Mouse (Mus musculus): ENCODE data around the gene Faim2. TPM values are rescaled to one million over a fixed set of nuclear protein-coding genes. Genes with fewer than 3 reads are reported as not detected.

The Faim2 gene
- polyA plus RNA-seq, 1 experiment from 2014 or later: 22.2 TPM

GRCm38 (mm10) chr15:99536889-99537862 is 9.2 kb upstream of the Faim2 start:
- Histone ChIP-seq H3K4me3 (no peak overlapping the region), H3K4me2 (no peak overlapping the region), H3K27ac (replicated peaks) (peak overlapping the region; percentile 9; the same call in 1 of the 2 replicates), H3K27me3 (no peaks in the 10 kb centered on the region), H3K36me3 (no peaks in the 10 kb centered on the region), H3K9ac (peak overlapping the region; percentile 4; the same call in 1 of the 2 replicates), H3K9me3 (no peaks in the 10 kb centered on the region), H3K4me1 (replicated peaks) (peaks cover 13% of the 10 kb centered on the region)
- peak; percentile 50; the same call in 1 of the 2 replicates for ATAC-seq (ENCODE audit: low read depth)
- WGBS: 52% methylated on average over 11 of the region's 11 CpGs

- no peaks in the 10 kb centered on the region for H3K9me3 ChIP-seq
- peaks cover 23% of the 10 kb centered on the region for H3K4me1 ChIP-seq (replicated peaks)
- H3K9ac ChIP-seq: no peak overlapping the region
- H3K36me3 ChIP-seq: no peaks in the 10 kb centered on the region
- H3K27ac ChIP-seq (replicated peaks): no peak overlapping the region
- H3K4me3 ChIP-seq: no peak overlapping the region
- 80% methylated on average over 3 of the region's 3 CpGs for WGBS
- no peak overlapping the region for H3K4me2 ChIP-seq
- H3K27me3 ChIP-seq: peaks cover 6% of the 10 kb centered on the region
- ATAC-seq (ENCODE audit: low read depth): no peak
Measured at GRCm38 (mm10) chr15:99532023-99532422, 4.1 kb upstream of the Faim2 start.

GRCm38 (mm10) chr15:99531146-99531545 is 3.2 kb upstream of the Faim2 start:
- Histone ChIP-seq H3K36me3 (no peaks in the 10 kb centered on the region), H3K9ac (no peak overlapping the region), H3K27ac (replicated peaks) (no peak overlapping the region), H3K4me1 (replicated peaks) (peaks cover 27% of the 10 kb centered on the region), H3K9me3 (no peaks in the 10 kb centered on the region), H3K4me2 (no peak overlapping the region), H3K27me3 (peaks cover 6% of the 10 kb centered on the region), H3K4me3 (no peak overlapping the region)
- no peak for ATAC-seq (ENCODE audit: low read depth)
- WGBS: 45% methylated on average over 6 of the region's 6 CpGs

GRCm38 (mm10) chr15:99526681-99527080 is 1.3 kb downstream of the Faim2 start:
- ATAC-seq (ENCODE audit: low read depth): no peak
- H3K27me3 ChIP-seq: peaks cover 6% of the 10 kb centered on the region
- no peaks in the 10 kb centered on the region for H3K36me3 ChIP-seq
- peak overlapping the region; percentile 30; the same call in 1 of the 2 replicates for H3K4me3 ChIP-seq
- peaks cover 28% of the 10 kb centered on the region for H3K4me1 ChIP-seq (replicated peaks)
- no peak overlapping the region for H3K27ac ChIP-seq (replicated peaks)
- H3K9me3 ChIP-seq: no peaks in the 10 kb centered on the region
- 65% methylated on average over 2 of the region's 2 CpGs for WGBS
- H3K4me2 ChIP-seq: peak overlapping the region; percentile 56
- H3K9ac ChIP-seq: peak overlapping the region; percentile 60

- ATAC-seq (ENCODE audit: low read depth): no peak
- no peak overlapping the region for H3K27ac ChIP-seq (replicated peaks)
- no peaks in the 10 kb centered on the region; the same call in 1 of the 2 replicates for H3K27me3 ChIP-seq
- H3K9me3 ChIP-seq: no peaks in the 10 kb centered on the region
- no peak overlapping the region for H3K4me2 ChIP-seq
- no peak overlapping the region for H3K4me3 ChIP-seq
- H3K4me1 ChIP-seq (replicated peaks): no peaks in the 10 kb centered on the region
- 81% methylated on average over 7 of the region's 7 CpGs for WGBS
- H3K36me3 ChIP-seq: no peaks in the 10 kb centered on the region
- no peak overlapping the region for H3K9ac ChIP-seq
Measured at GRCm38 (mm10) chr15:99520306-99520705, 7.7 kb downstream of the Faim2 start.

GRCm38 (mm10) chr15:99519626-99520025 is 8.3 kb downstream of the Faim2 start:
- Histone ChIP-seq H3K27ac (replicated peaks) (no peak overlapping the region), H3K9ac (no peak overlapping the region), H3K4me1 (replicated peaks) (no peaks in the 10 kb centered on the region), H3K4me2 (no peak overlapping the region), H3K9me3 (no peaks in the 10 kb centered on the region), H3K27me3 (no peaks in the 10 kb centered on the region; the same call in 1 of the 2 replicates), H3K4me3 (no peak overlapping the region), H3K36me3 (no peaks in the 10 kb centered on the region)
- WGBS: 93% methylated on average over 9 of the region's 9 CpGs
- no peak for ATAC-seq (ENCODE audit: low read depth)

GRCm38 (mm10) chr15:99517715-99518114 is 10.2 kb downstream of the Faim2 start:
- Histone ChIP-seq H3K36me3 (no peaks in the 10 kb centered on the region), H3K4me2 (no peak overlapping the region), H3K4me1 (replicated peaks) (no peaks in the 10 kb centered on the region), H3K27ac (replicated peaks) (no peak overlapping the region), H3K9me3 (no peaks in the 10 kb centered on the region), H3K4me3 (no peak overlapping the region), H3K9ac (0 out of 2 replicates have a peak overlapping the region, but pooled peaks have one; percentile 13), H3K27me3 (no peaks in the 10 kb centered on the region; the same call in 1 of the 2 replicates)
- ATAC-seq (ENCODE audit: low read depth): no peak
- WGBS: 65% methylated on average over 7 of the region's 7 CpGs

- H3K9ac ChIP-seq: no peak overlapping the region
- no peaks in the 10 kb centered on the region for H3K4me1 ChIP-seq (replicated peaks)
- H3K4me3 ChIP-seq: no peak overlapping the region
- no peaks in the 10 kb centered on the region for H3K36me3 ChIP-seq
- H3K27ac ChIP-seq (replicated peaks): no peak overlapping the region
- no peak for ATAC-seq (ENCODE audit: low read depth)
- no peaks in the 10 kb centered on the region for H3K9me3 ChIP-seq
- H3K27me3 ChIP-seq: no peaks in the 10 kb centered on the region; the same call in 1 of the 2 replicates
- H3K4me2 ChIP-seq: no peak overlapping the region
- 62% methylated on average over 8 of the region's 8 CpGs for WGBS
Measured at GRCm38 (mm10) chr15:99516715-99517114, 11.2 kb downstream of the Faim2 start.

GRCm38 (mm10) chr15:99511797-99512525 is 16.0 kb downstream of the Faim2 start:
- H3K9ac ChIP-seq: no peak overlapping the region; the same call in 1 of the 2 replicates
- H3K27me3 ChIP-seq: no peaks in the 10 kb centered on the region; the same call in 1 of the 2 replicates
- H3K4me2 ChIP-seq: no peak overlapping the region
- H3K36me3 ChIP-seq: no peaks in the 10 kb centered on the region
- ATAC-seq (ENCODE audit: low read depth): no peak
- 86% methylated on average over 15 of the region's 15 CpGs for WGBS
- H3K4me1 ChIP-seq (replicated peaks): no peaks in the 10 kb centered on the region
- no peaks in the 10 kb centered on the region for H3K9me3 ChIP-seq
- H3K27ac ChIP-seq (replicated peaks): no peak overlapping the region
- no peak overlapping the region for H3K4me3 ChIP-seq

GRCm38 (mm10) chr15:99510621-99511020 is 17.3 kb downstream of the Faim2 start:
- no peak overlapping the region for H3K9ac ChIP-seq
- no peaks in the 10 kb centered on the region for H3K36me3 ChIP-seq
- H3K27me3 ChIP-seq: no peaks in the 10 kb centered on the region
- no peak overlapping the region for H3K27ac ChIP-seq (replicated peaks)
- H3K4me2 ChIP-seq: no peak overlapping the region
- no peak overlapping the region for H3K4me3 ChIP-seq
- ATAC-seq (ENCODE audit: low read depth): no peak
- 82% methylated on average over 3 of the region's 3 CpGs for WGBS
- H3K4me1 ChIP-seq (replicated peaks): 0 out of 2 replicates have a peak, but pooled peaks cover 5% of the 10 kb centered on the region
- no peaks in the 10 kb centered on the region for H3K9me3 ChIP-seq

GRCm38 (mm10) chr15:99509840-99510239 is 18.1 kb downstream of the Faim2 start:
- peaks cover 5% of the 10 kb centered on the region; the same call in 1 of the 2 replicates for H3K4me1 ChIP-seq (replicated peaks)
- ATAC-seq (ENCODE audit: low read depth): no peak
- H3K4me3 ChIP-seq: no peak overlapping the region
- no peak overlapping the region for H3K9ac ChIP-seq
- H3K27ac ChIP-seq (replicated peaks): no peak overlapping the region
- no peaks in the 10 kb centered on the region for H3K27me3 ChIP-seq
- WGBS: 89% methylated on average over 7 of the region's 7 CpGs
- no peaks in the 10 kb centered on the region for H3K9me3 ChIP-seq
- H3K36me3 ChIP-seq: no peaks in the 10 kb centered on the region
- no peak overlapping the region for H3K4me2 ChIP-seq

All from neural tube, embryonic 13.5 days (tissue).